ENCODE assay signal across 29 mouse cellular contexts in genomic region chr2:50809823-50810222, GRCm38 (mm10).
DNase-seq lines count a peak whose midpoint lies in the region; ATAC-seq and TF ChIP-seq lines count a peak whose summit lies in the region.
"Had no signal": no experiment of that assay in that cellular context is flagged by ENCODE, and none has a peak within 500 bp of the region (broad histone marks: within the 10 kb centered on the region; RNA-seq: fewer than 3 reads in every experiment).

No protein-coding gene starts in this region.

- TF ChIP-seq CTCF in forebrain, postnatal 0 days (IDR thresholded peaks at IDR 0.05; ENCODE audit: low read depth): no peak

- 16% methylated on average over 3 of the region's 3 CpGs for WGBS in forebrain, embryonic 11.5 days
- WGBS in forebrain, postnatal 0 days: 16% methylated on average over 3 of the region's 3 CpGs
- 16% methylated on average over 3 of the region's 3 CpGs for WGBS in midbrain, embryonic 11.5 days
- WGBS in midbrain, embryonic 16.5 days: 14% methylated on average over 3 of the region's 3 CpGs
- 9% methylated on average over 3 of the region's 3 CpGs for WGBS in midbrain, embryonic 13.5 days

- peaks cover 12% of the 10 kb centered on the region for H3K4me1 ChIP-seq in forebrain, embryonic 11.5 days (replicated peaks; ENCODE audit: control insufficient read depth, insufficient read depth, low read length)
- H3K4me1 ChIP-seq in forebrain, postnatal 0 days (ENCODE audit: insufficient read depth): 0 out of 2 replicates have a peak, but pooled peaks cover 4% of the 10 kb centered on the region
- peaks cover 23% of the 10 kb centered on the region for H3K4me1 ChIP-seq in midbrain, embryonic 11.5 days (ENCODE audit: control insufficient read depth, insufficient read depth, low read length)
- H3K4me1 ChIP-seq in midbrain, embryonic 16.5 days (ENCODE audit: control insufficient read depth, insufficient read depth, low read length): peaks cover 11% of the 10 kb centered on the region
- H3K4me1 ChIP-seq in midbrain, embryonic 13.5 days (replicated peaks): peaks cover 29% of the 10 kb centered on the region
- H3K4me1 ChIP-seq: intestine, embryonic 15.5 days; liver, embryonic 15.5 days had no signal

- H3K27me3 ChIP-seq in forebrain, embryonic 11.5 days (ENCODE audit: control insufficient read depth, insufficient read depth, low read length): no peaks in the 10 kb centered on the region
- no peaks in the 10 kb centered on the region for H3K27me3 ChIP-seq in forebrain, postnatal 0 days (ENCODE audit: insufficient read depth, low read length)
- H3K27me3 ChIP-seq in midbrain, embryonic 11.5 days (ENCODE audit: control insufficient read depth, insufficient read depth, low read length): no peaks in the 10 kb centered on the region
- H3K27me3 ChIP-seq in midbrain, embryonic 16.5 days (ENCODE audit: control insufficient read depth, insufficient read depth, low read depth, low read length): no peaks in the 10 kb centered on the region
- H3K27me3 ChIP-seq in midbrain, embryonic 13.5 days: no peaks in the 10 kb centered on the region
- H3K27me3 ChIP-seq: embryonic facial prominence, embryonic 13.5 days; heart, embryonic 15.5 days; hindbrain, embryonic 15.5 days; intestine, embryonic 15.5 days; limb, embryonic 12.5 days; liver, embryonic 15.5 days; neural tube, embryonic 12.5 days; Patski had no signal

- H3K27ac ChIP-seq in forebrain, embryonic 11.5 days (ENCODE audit: low read depth, low read length): no peak overlapping the region
- H3K27ac ChIP-seq in forebrain, postnatal 0 days (ENCODE audit: low read depth, low read length): no peak overlapping the region
- H3K27ac ChIP-seq in midbrain, embryonic 11.5 days (ENCODE audit: low read depth, low read length): peak overlapping the region; percentile 22; the same call in 1 of the 2 replicates
- H3K27ac ChIP-seq in midbrain, embryonic 16.5 days (ENCODE audit: low read length): no peak overlapping the region
- H3K27ac ChIP-seq in midbrain, embryonic 13.5 days: peak overlapping the region; percentile 51; the same call in 1 of the 2 replicates
- H3K27ac ChIP-seq: embryonic facial prominence, embryonic 13.5 days; intestine, embryonic 15.5 days; limb, embryonic 12.5 days; liver, embryonic 15.5 days; neural tube, embryonic 12.5 days had no signal

- H3K4me2 ChIP-seq in forebrain, embryonic 11.5 days (ENCODE audit: low read depth, low read length, severe bottlenecking): no peak overlapping the region
- H3K4me2 ChIP-seq in forebrain, postnatal 0 days (ENCODE audit: low read depth): no peak overlapping the region
- no peak overlapping the region for H3K4me2 ChIP-seq in midbrain, embryonic 11.5 days
- H3K4me2 ChIP-seq in midbrain, embryonic 16.5 days (ENCODE audit: low read length): no peak overlapping the region
- H3K4me2 ChIP-seq in midbrain, embryonic 13.5 days (replicated peaks): no peak overlapping the region
- H3K4me2 ChIP-seq: embryonic facial prominence, embryonic 13.5 days; hindbrain, embryonic 15.5 days; intestine, embryonic 15.5 days; limb, embryonic 12.5 days; liver, embryonic 15.5 days; lung, embryonic 14.5 days; neural tube, embryonic 12.5 days had no signal

- no peak overlapping the region for H3K9ac ChIP-seq in forebrain, embryonic 11.5 days (ENCODE audit: low read length)
- no peak overlapping the region for H3K9ac ChIP-seq in forebrain, postnatal 0 days
- no peak overlapping the region for H3K9ac ChIP-seq in midbrain, embryonic 11.5 days (ENCODE audit: low read length)
- no peak overlapping the region for H3K9ac ChIP-seq in midbrain, embryonic 16.5 days (ENCODE audit: low read depth, low read length)
- no peak overlapping the region for H3K9ac ChIP-seq in midbrain, embryonic 13.5 days (replicated peaks)
- H3K9ac ChIP-seq: embryonic facial prominence, embryonic 13.5 days; heart, embryonic 15.5 days; hindbrain, embryonic 15.5 days; intestine, embryonic 15.5 days; limb, embryonic 12.5 days; liver, embryonic 15.5 days; lung, embryonic 14.5 days; neural tube, embryonic 12.5 days had no signal

- peak; percentile 76 for ATAC-seq in forebrain, embryonic 11.5 days (replicated peaks; ENCODE audit: low FRiP score)
- ATAC-seq in forebrain, postnatal 0 days: no peak
- no peak for ATAC-seq in midbrain, embryonic 11.5 days (ENCODE audit: low FRiP score)
- no peak for ATAC-seq in midbrain, embryonic 16.5 days
- ATAC-seq in midbrain, embryonic 13.5 days: 0 out of 2 replicates have a peak, but pooled peaks have one; percentile 57
- ATAC-seq: intestine, embryonic 15.5 days; Patski had no signal

- no peak overlapping the region for H3K4me3 ChIP-seq in forebrain, embryonic 11.5 days (ENCODE audit: low read depth, low read length)
- no peak overlapping the region for H3K4me3 ChIP-seq in forebrain, postnatal 0 days (ENCODE audit: low read depth, low read length)
- no peak overlapping the region for H3K4me3 ChIP-seq in midbrain, embryonic 11.5 days (ENCODE audit: low read depth, low read length)
- no peak overlapping the region for H3K4me3 ChIP-seq in midbrain, embryonic 16.5 days (ENCODE audit: low read depth, low read length)
- H3K4me3 ChIP-seq in midbrain, embryonic 13.5 days (replicated peaks): no peak overlapping the region
- H3K4me3 ChIP-seq: embryonic facial prominence, embryonic 13.5 days; heart, embryonic 15.5 days; hindbrain, embryonic 15.5 days; intestine, embryonic 15.5 days; limb, embryonic 12.5 days; liver, embryonic 15.5 days; myocyte; neural tube, embryonic 12.5 days had no signal

- no peak for DNase-seq in forebrain, embryonic 11.5 days (ENCODE audit: low spot score)
- no peak for DNase-seq in forebrain, postnatal 0 days
- DNase-seq in midbrain, embryonic 11.5 days (ENCODE audit: low spot score, missing footprints): peak; percentile 85
- no peak for DNase-seq in layer of hippocampus, adult 9-11 months
- no peak for DNase-seq in left cerebral cortex, adult 11 months (ENCODE audit: low spot score)
- DNase-seq: adrenal gland, postnatal 14 days; cerebellum, adult 18-20 months; cerebellum, postnatal 10 days; gastrocnemius, postnatal 10 days; heart, postnatal 36 days; kidney, postnatal 10 days; lung, postnatal 14 days; right cerebral cortex, adult 18-20 months; spleen, adult 18-20 months; thymus, postnatal 14 days had no signal

- no peaks in the 10 kb centered on the region for H3K9me3 ChIP-seq in forebrain, embryonic 11.5 days (ENCODE audit: control insufficient read depth, low read length)
- no peaks in the 10 kb centered on the region for H3K9me3 ChIP-seq in forebrain, postnatal 0 days (ENCODE audit: low read length)
- H3K9me3 ChIP-seq in midbrain, embryonic 11.5 days (ENCODE audit: control insufficient read depth, low read length): no peaks in the 10 kb centered on the region
- no peaks in the 10 kb centered on the region for H3K9me3 ChIP-seq in midbrain, embryonic 16.5 days (replicated peaks; ENCODE audit: control insufficient read depth, low read length, poor library complexity, severe bottlenecking)
- H3K9me3 ChIP-seq in midbrain, embryonic 13.5 days: no peaks in the 10 kb centered on the region
- H3K9me3 ChIP-seq: embryonic facial prominence, embryonic 13.5 days; heart, embryonic 10.5 days; heart, embryonic 15.5 days; hindbrain, embryonic 15.5 days; intestine, embryonic 15.5 days; limb, embryonic 12.5 days; liver, embryonic 15.5 days; neural tube, embryonic 12.5 days had no signal

- no peaks in the 10 kb centered on the region for H3K36me3 ChIP-seq in forebrain, embryonic 11.5 days (ENCODE audit: control insufficient read depth, insufficient read depth, low read length)
- H3K36me3 ChIP-seq in forebrain, postnatal 0 days (ENCODE audit: insufficient read depth): no peaks in the 10 kb centered on the region
- no peaks in the 10 kb centered on the region for H3K36me3 ChIP-seq in midbrain, embryonic 11.5 days (ENCODE audit: control insufficient read depth, insufficient read depth, low read length)
- H3K36me3 ChIP-seq in midbrain, embryonic 16.5 days (ENCODE audit: control insufficient read depth, insufficient read depth, low read length): no peaks in the 10 kb centered on the region
- H3K36me3 ChIP-seq in midbrain, embryonic 13.5 days: no peaks in the 10 kb centered on the region
- H3K36me3 ChIP-seq: embryonic facial prominence, embryonic 13.5 days; G1E; heart, embryonic 10.5 days; heart, embryonic 15.5 days; hindbrain, embryonic 15.5 days; intestine, embryonic 15.5 days; limb, embryonic 12.5 days; liver, embryonic 15.5 days; neural tube, embryonic 12.5 days had no signal

Comparison
In these comparisons a context has a peak if more than half of its experiments do, and no peak if none do; other contexts are left out.
1. ATAC-seq: peak in forebrain, embryonic 11.5 days (single experiment) and midbrain, embryonic 13.5 days (single experiment); none in forebrain, postnatal 0 days (single experiment), midbrain, embryonic 11.5 days (single experiment) and midbrain, embryonic 16.5 days (single experiment).
2. H3K27ac ChIP-seq: peak in midbrain, embryonic 11.5 days (single experiment) and midbrain, embryonic 13.5 days (single experiment); none in forebrain, embryonic 11.5 days (single experiment), forebrain, postnatal 0 days (single experiment) and midbrain, embryonic 16.5 days (single experiment).